Mouse (Mus musculus) gastrocnemius, postnatal 36 days (tissue): ENCODE data around the gene Kcnab2. TPM values are rescaled to one million over a fixed set of nuclear protein-coding genes. Genes with fewer than 3 reads are reported as not detected.

ENCODE experiments used
- DNase-seq, 2 experiments: peaks; one replicate each; pipeline ENCODE4 v3.0.0; 2022
- intact Hi-C: fragments of 180-260 bp; cut with DNase I; formaldehyde crosslinking; loops from one replicate; pipeline ENCODE4 v1.15.1; 2025
- total RNA-seq, 2 experiments: library from RNA; stranded (reverse); gene quantifications; 2 replicates each; pipeline ENCODE4 v1.2.3; 2021

Gene Kcnab2
- total RNA-seq, 2 experiments from 2014 or later, result 1.3 to 1.5 TPM

GRCm38 (mm10) chr4:152456609-152457008 is 21.1 kb downstream of the Kcnab2 start:
- DNase-seq, result no peak
- intact Hi-C loops, result no loop called here

- DNase-seq, result no peak
- intact Hi-C loops, result no loop called here
Measured at GRCm38 (mm10) chr4:152454153-152454552, 23.5 kb downstream of the Kcnab2 start.

- no peak for DNase-seq
- intact Hi-C loops, result no loop called here
Measured at GRCm38 (mm10) chr4:152453079-152453478, 24.6 kb downstream of the Kcnab2 start.

GRCm38 (mm10) chr4:152451371-152451770 is 26.3 kb downstream of the Kcnab2 start:
- DNase-seq, result no peak
- intact Hi-C loops, result no loop called here

- intact Hi-C loops, result no loop called here
- peak in 1 of 2 experiments; percentile 24 for DNase-seq
Measured at GRCm38 (mm10) chr4:152448666-152449018, 29.0 kb downstream of the Kcnab2 start.

GRCm38 (mm10) chr4:152447731-152448665 is 29.7 kb downstream of the Kcnab2 start:
- intact Hi-C loops, result no loop called here
- no peak for DNase-seq

GRCm38 (mm10) chr4:152446178-152446577 is 31.5 kb downstream of the Kcnab2 start:
- DNase-seq, result no peak
- intact Hi-C loops, result no loop called here

GRCm38 (mm10) chr4:152441536-152441935 is 36.1 kb downstream of the Kcnab2 start:
- intact Hi-C loops, result no loop called here

GRCm38 (mm10) chr4:152440882-152441281 is 36.8 kb downstream of the Kcnab2 start:
- intact Hi-C loops, result no loop called here
- no peak for DNase-seq

More at GRCm38 (mm10) chr4:152441536-152441935, 36.1 kb downstream of the Kcnab2 start:
- no peak for DNase-seq

- intact Hi-C loops, result loop anchor here (2.0 to 5.0 kb wide), 2 partner anchors 57 to 102 kb away; no protein-coding TSS in a partner anchor
- DNase-seq, result peak; percentile 64 to 67
Measured at GRCm38 (mm10) chr4:152435255-152435654, 42.4 kb downstream of the Kcnab2 start.

GRCm38 (mm10) chr4:152434836-152435235 is 42.8 kb downstream of the Kcnab2 start:
- intact Hi-C loops, result loop anchor here (2.0 to 5.0 kb wide), 2 partner anchors 57 to 102 kb away; no protein-coding TSS in a partner anchor
- DNase-seq, result peak; percentile 82 to 84

GRCm38 (mm10) chr4:152432308-152432707 is 45.4 kb downstream of the Kcnab2 start:
- intact Hi-C loops, result loop anchor here (2.0 kb wide), 1 partner anchor 90 kb away; no protein-coding TSS in a partner anchor
- no peak for DNase-seq

GRCm38 (mm10) chr4:152428259-152428658 is 49.4 kb downstream of the Kcnab2 start:
- DNase-seq, result no peak
- intact Hi-C loops, result no loop called here

- DNase-seq, result no peak
- intact Hi-C loops, result no loop called here
Measured at GRCm38 (mm10) chr4:152424922-152425321, 52.7 kb downstream of the Kcnab2 start.

- DNase-seq, result no peak
- intact Hi-C loops, result no loop called here
Measured at GRCm38 (mm10) chr4:152424341-152424740, 53.3 kb downstream of the Kcnab2 start.

- DNase-seq, result no peak
Measured at GRCm38 (mm10) chr4:152423576-152423975, 54.1 kb downstream of the Kcnab2 start.

GRCm38 (mm10) chr4:152418229-152419060 is 59.2 kb downstream of the Kcnab2 start:
- intact Hi-C loops, result no loop called here

More at GRCm38 (mm10) chr4:152423576-152423975, 54.1 kb downstream of the Kcnab2 start:
- intact Hi-C loops, result no loop called here

GRCm38 (mm10) chr4:152412524-152413080 is 65.1 kb downstream of the Kcnab2 start:
- intact Hi-C loops, result no loop called here
- no peak for DNase-seq

More at GRCm38 (mm10) chr4:152418229-152419060, 59.2 kb downstream of the Kcnab2 start:
- DNase-seq, result no peak

GRCm38 (mm10) chr4:152410961-152411360 is 66.7 kb downstream of the Kcnab2 start:
- intact Hi-C loops, result no loop called here

GRCm38 (mm10) chr4:152406531-152406930 is 71.1 kb downstream of the Kcnab2 start:
- intact Hi-C loops, result no loop called here
- no peak for DNase-seq

More at GRCm38 (mm10) chr4:152410961-152411360, 66.7 kb downstream of the Kcnab2 start:
- no peak for DNase-seq
